Mouse (Mus musculus) forebrain, postnatal 0 days (tissue): ENCODE measurements around the gene Col9a1. TPM values are rescaled to one million over a fixed set of nuclear protein-coding genes. Genes with fewer than 3 reads are reported as not detected.

Experiments used
- ATAC-seq: fragments of 200-750 bp; cut with Nextera tagmentation; 2 replicates; pipeline ENCODE4 v1.8.0; 2017; ENCODE audit warnings: mild to moderate bottlenecking, moderate library complexity
- DNase-seq: peaks from one replicate; pipeline ENCODE4 v3.0.0-alpha.2; 2015
- H3K27ac ChIP-seq: fragments of 300-500 bp; sonication (generic); 2 replicates; pipeline ENCODE4 v1.5.1; 2014; ENCODE audit warnings: low read depth, mild to moderate bottlenecking, antibody characterized with exemption, low read length, moderate library complexity, mixed read lengths
- H3K27me3 ChIP-seq: fragments of 300-500 bp; sonication (generic); 2 replicates; pipeline ENCODE4 v1.6.1; 2014; ENCODE audit warnings: mild to moderate bottlenecking, low read length, mixed read lengths; ENCODE audit not compliant: insufficient read depth
- H3K36me3 ChIP-seq: fragments of 300-500 bp; sonication (generic); 2 replicates; pipeline ENCODE4 v1.6.1; 2014; ENCODE audit warnings: mild to moderate bottlenecking, moderate library complexity; ENCODE audit not compliant: insufficient read depth
- H3K4me1 ChIP-seq: fragments of 300-500 bp; sonication (generic); 2 replicates; pipeline ENCODE4 v1.6.1; 2014; ENCODE audit warnings: antibody characterized with exemption; ENCODE audit not compliant: insufficient read depth
- H3K4me2 ChIP-seq: fragments of 300-500 bp; sonication (generic); 2 replicates; pipeline ENCODE4 v1.6.1; 2014; ENCODE audit warnings: low read depth, mild to moderate bottlenecking, moderate library complexity
- H3K4me3 ChIP-seq: fragments of 300-500 bp; sonication (generic); 2 replicates; pipeline ENCODE4 v1.5.1; 2014; ENCODE audit warnings: low read depth, low read length, mixed read lengths
- H3K9ac ChIP-seq: fragments of 300-500 bp; sonication (generic); 2 replicates; pipeline ENCODE4 v1.6.1; 2014; ENCODE audit warnings: mild to moderate bottlenecking
- H3K9me3 ChIP-seq: fragments of 300-500 bp; sonication (generic); 2 replicates; pipeline ENCODE4 v1.6.1; 2016; ENCODE audit warnings: low read length
- CTCF ChIP-seq: sonication (generic); IDR thresholded peaks from 2 replicates; pipeline ENCODE4 v1.5.1; 2016; ENCODE audit warnings: antibody characterized with exemption, control low read depth, low read depth
- WGBS: fragments of 180-500 bp; shearing (Covaris S2); extraction: QIAGEN DNeasy Blood & Tissue Kit; methylation state at CpG from one replicate; pipeline ENCODE4 v1.1.7; 2014; 5-methylcytosine and 5-hydroxymethylcytosine counted together
- polyA plus RNA-seq: library from polyadenylated mRNA; unstranded; fragments of >200 nt; fragmentation: Nextera tagmentation; extraction: Ambion mirVana; gene quantifications from 2 replicates; pipeline ENCODE4 v1.2.1, GENCODE M21; 2015
- total RNA-seq: library from RNA; depleted of rRNA; stranded (reverse); fragments of >200 nt; gene quantifications from 2 replicates; pipeline ENCODE4 v1.2.3, GENCODE M21; 2014

Col9a1 gene
- total and polyA plus RNA-seq, 2 experiments from 2014 or later: 1.8 to 4.2 TPM

DNA sequence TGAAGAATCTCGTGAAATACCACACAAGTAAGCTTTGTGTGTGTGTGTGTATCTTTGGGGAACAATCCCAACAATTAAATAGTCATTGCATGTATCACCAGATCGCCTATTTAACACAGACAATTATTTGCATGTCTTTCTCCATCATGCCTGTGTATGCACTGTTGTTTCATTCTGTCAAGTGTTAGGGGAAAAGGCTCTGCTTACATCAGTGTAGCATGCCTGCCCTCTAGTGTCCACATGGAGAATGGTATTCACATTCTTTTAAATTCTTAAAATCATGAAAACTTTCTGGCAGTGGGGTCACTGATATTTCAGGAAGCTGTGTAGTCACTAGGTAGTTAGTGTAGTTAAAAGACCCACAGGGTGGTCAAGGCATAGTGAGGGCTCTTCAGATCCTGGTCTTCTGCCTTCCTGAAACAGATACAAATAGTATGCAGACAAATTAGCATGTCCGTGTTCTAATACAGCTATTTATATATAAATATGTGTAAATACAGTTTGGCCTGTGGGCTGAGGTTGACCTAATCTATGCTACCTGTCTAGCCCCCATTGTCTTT is 71.8 kb downstream of the Col9a1 start:
- DNase-seq (peak; percentile 82), ATAC-seq (peak; percentile 91)
- no peak overlapping the region for H3K4me3 ChIP-seq
- H3K27me3 ChIP-seq: no peaks in the 10 kb centered on the region
- WGBS: 38% methylated on average over 3 of the region's 3 CpGs
- H3K9ac ChIP-seq: no peak overlapping the region
- H3K4me2 ChIP-seq: no peak overlapping the region
- no peaks in the 10 kb centered on the region for H3K36me3 ChIP-seq
- H3K9me3 ChIP-seq: no peaks in the 10 kb centered on the region
- no peaks in the 10 kb centered on the region for H3K4me1 ChIP-seq
- TF ChIP-seq CTCF: peak; percentile 97
- 0 out of 2 replicates have a peak overlapping the region, but pooled peaks have one; percentile 4 for H3K27ac ChIP-seq

DNA sequence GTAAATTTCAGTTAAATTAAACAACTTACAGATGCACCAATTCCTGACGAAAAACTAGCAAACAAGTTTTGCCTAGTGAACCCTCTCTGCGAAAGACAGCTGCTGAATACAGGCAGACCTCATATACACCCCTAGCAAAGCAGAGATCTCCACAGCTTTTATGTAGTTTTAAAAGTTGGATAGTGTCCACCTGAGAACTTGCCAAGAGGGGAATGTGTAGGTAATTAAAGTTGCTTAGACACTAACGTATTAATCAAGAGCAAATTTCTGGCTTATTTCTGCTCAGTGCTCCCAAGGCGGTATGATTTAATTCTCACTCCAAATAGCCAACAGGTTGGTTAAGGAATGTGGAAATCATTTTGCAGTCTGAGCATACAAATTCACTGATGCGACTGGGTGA is 80.6 kb downstream of the Col9a1 start:
- no peak for ATAC-seq

DNA sequence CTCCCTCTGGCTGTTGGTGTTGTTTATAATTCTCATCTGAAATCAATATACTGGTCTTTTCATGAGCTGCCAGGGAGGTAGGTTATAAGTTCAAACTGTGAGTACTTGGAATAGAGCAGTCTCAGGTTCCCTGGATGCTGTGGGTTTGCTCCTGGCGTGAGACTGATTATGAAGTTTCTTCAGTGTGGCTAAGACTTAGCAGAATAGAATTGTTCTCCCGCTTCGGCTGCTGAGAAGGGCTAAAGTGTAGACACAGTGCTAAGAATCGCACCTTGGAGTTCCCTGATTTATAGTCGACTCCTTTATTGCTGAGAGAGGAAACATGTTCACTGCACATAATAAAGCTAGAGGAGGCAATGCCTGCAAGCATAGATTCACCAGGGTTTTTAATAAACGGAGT is 82.0 kb downstream of the Col9a1 start:
- no peak for DNase-seq
- ATAC-seq: no peak
- no peak overlapping the region for H3K9ac ChIP-seq
- no peak overlapping the region for H3K4me2 ChIP-seq
- 72% methylated on average over 6 of the region's 6 CpGs for WGBS
- no peak overlapping the region for H3K27ac ChIP-seq
- H3K9me3 ChIP-seq: no peaks in the 10 kb centered on the region
- no peak for TF ChIP-seq CTCF
- no peak overlapping the region for H3K4me3 ChIP-seq
- no peaks in the 10 kb centered on the region for H3K27me3 ChIP-seq
- no peaks in the 10 kb centered on the region for H3K36me3 ChIP-seq
- H3K4me1 ChIP-seq: no peaks in the 10 kb centered on the region

More for the DNA sequence above, 80.6 kb downstream of the Col9a1 start:
- no peaks in the 10 kb centered on the region for H3K4me1 ChIP-seq
- no peak for DNase-seq
- no peaks in the 10 kb centered on the region for H3K27me3 ChIP-seq
- WGBS: 52% methylated on average over 5 of the region's 5 CpGs
- no peak overlapping the region for H3K9ac ChIP-seq
- TF ChIP-seq CTCF: no peak
- H3K36me3 ChIP-seq: no peaks in the 10 kb centered on the region
- H3K4me2 ChIP-seq: no peak overlapping the region
- no peaks in the 10 kb centered on the region for H3K9me3 ChIP-seq
- no peak overlapping the region for H3K4me3 ChIP-seq
- no peak overlapping the region for H3K27ac ChIP-seq

DNA sequence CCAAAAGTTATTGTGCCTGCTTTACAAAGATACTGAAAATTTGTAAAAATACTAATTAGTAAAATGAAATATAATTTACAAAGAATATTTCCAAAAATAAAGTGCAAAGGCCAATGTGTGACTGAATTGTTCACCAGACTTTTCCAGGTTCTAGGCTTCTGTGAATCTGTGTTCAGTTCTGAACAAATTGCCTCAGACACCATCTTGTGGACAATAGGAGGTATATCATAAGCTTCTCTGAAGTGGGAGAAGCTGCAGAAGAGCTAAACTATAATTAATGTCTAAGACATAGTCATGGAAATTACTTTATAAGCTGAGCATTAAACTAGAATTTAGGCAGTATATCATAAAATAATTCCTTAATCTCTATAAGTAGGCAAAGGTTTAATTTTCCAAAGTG is 83.8 kb downstream of the Col9a1 start:
- no peaks in the 10 kb centered on the region for H3K27me3 ChIP-seq
- no peak for DNase-seq

DNA sequence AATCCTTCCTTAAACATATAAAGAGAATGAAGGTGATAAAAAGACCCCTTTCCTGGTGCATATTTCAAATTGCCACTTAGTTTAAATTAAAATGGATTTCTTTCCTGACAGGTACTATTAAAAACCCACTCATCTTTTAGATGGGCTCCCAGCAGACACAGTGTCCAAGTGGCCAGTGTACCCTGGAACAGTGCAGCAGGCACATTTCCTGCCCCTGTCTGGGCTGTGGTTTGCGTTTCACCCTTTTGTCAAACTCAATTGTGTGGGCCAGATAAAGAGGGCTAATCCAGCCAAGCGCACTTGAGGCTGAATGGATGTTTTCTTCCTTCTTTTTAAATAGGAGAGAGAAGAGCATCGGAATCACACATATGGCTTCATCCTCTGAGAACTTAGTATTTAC is 89.6 kb downstream of the Col9a1 start:
- Histone ChIP-seq H3K4me2 (no peak overlapping the region), H3K27ac (no peak overlapping the region), H3K36me3 (no peaks in the 10 kb centered on the region), H3K4me3 (no peak overlapping the region), H3K27me3 (no peaks in the 10 kb centered on the region), H3K4me1 (no peaks in the 10 kb centered on the region; the same call in 1 of the 2 replicates), H3K9ac (no peak overlapping the region), H3K9me3 (no peaks in the 10 kb centered on the region)
- WGBS: 18% methylated on average over 3 of the region's 3 CpGs
- DNase-seq: no peak
- TF ChIP-seq CTCF: no peak
- no peak for ATAC-seq

More for the DNA sequence above, 83.8 kb downstream of the Col9a1 start:
- H3K27ac ChIP-seq: no peak overlapping the region
- no peak for ATAC-seq
- H3K4me3 ChIP-seq: no peak overlapping the region
- no peaks in the 10 kb centered on the region; the same call in 1 of the 2 replicates for H3K4me1 ChIP-seq
- TF ChIP-seq CTCF: peak; percentile 45
- no peak overlapping the region for H3K4me2 ChIP-seq
- no peaks in the 10 kb centered on the region for H3K9me3 ChIP-seq
- no peaks in the 10 kb centered on the region for H3K36me3 ChIP-seq
- H3K9ac ChIP-seq: no peak overlapping the region

DNA sequence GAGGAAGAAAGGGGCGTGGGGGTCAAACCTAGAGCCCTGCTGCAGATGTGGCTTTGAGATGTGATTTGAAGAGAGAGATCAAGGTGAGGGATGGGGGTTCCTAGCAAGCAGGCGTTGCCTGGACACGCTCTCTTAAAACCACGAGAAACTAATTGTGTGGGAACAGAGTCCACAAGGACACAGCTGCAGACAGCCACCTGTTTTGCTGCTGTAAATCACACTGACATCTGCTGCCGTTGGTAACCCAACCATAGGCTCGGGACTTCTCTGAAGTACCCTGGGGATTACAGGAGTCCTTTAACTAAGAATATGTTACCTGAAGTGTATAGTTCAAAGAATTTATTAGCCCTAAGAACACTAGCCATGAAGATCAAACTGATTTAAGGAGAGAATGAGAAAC is 109.0 kb downstream of the Col9a1 start:
- Histone ChIP-seq H3K9me3 (no peaks in the 10 kb centered on the region), H3K4me1 (no peaks in the 10 kb centered on the region), H3K4me3 (no peak overlapping the region), H3K36me3 (no peaks in the 10 kb centered on the region), H3K9ac (no peak overlapping the region), H3K27me3 (no peaks in the 10 kb centered on the region), H3K4me2 (no peak overlapping the region), H3K27ac (no peak overlapping the region)
- DNase-seq: no peak
- WGBS: 67% methylated on average over 6 of the region's 6 CpGs
- no peak for TF ChIP-seq CTCF
- ATAC-seq: no peak

DNA sequence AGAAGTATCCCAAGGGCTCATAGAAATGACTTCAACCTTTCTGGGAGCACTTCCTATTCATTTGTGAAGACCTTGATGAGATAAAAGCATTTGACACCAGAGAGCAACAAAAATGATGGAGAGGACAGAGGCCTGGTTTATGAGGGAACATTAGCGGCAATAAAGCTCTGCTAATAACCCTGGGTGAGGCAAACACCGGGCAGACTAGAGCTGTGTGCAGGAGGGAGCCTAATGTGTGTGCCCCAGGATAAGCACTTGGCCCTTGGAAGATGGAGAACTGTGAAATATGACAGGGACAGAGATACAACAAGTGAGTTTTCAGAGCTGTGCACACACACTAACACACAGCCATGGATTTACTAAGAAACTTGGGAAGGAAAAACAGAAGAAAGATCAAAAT is 115.1 kb downstream of the Col9a1 start:
- DNase-seq (no peak), ATAC-seq (no peak)
- 78% methylated on average over 2 of the region's 2 CpGs for whole genome bisulfite sequencing
- TF ChIP-seq CTCF: no peak
- H3K4me1 ChIP-seq: no peaks in the 10 kb centered on the region
- no peaks in the 10 kb centered on the region for H3K36me3 ChIP-seq
- H3K9me3 ChIP-seq: no peaks in the 10 kb centered on the region
- H3K4me2 ChIP-seq: no peak overlapping the region
- no peak overlapping the region for H3K4me3 ChIP-seq
- no peaks in the 10 kb centered on the region for H3K27me3 ChIP-seq
- H3K9ac ChIP-seq: no peak overlapping the region
- no peak overlapping the region for H3K27ac ChIP-seq
